Mouse (Mus musculus) embryo, embryonic 10 days (tissue): Measurements from ENCODE around the gene Sez6l.
A peak's percentile ranks its signal among the peaks of the same experiment; 100 is the strongest.

ENCODE experiments used
- DNase-seq: peaks from one replicate; pipeline ENCODE4 v3.0.0-alpha.2; 2015; ENCODE audit warnings: low spot score

The Sez6l gene

DNA sequence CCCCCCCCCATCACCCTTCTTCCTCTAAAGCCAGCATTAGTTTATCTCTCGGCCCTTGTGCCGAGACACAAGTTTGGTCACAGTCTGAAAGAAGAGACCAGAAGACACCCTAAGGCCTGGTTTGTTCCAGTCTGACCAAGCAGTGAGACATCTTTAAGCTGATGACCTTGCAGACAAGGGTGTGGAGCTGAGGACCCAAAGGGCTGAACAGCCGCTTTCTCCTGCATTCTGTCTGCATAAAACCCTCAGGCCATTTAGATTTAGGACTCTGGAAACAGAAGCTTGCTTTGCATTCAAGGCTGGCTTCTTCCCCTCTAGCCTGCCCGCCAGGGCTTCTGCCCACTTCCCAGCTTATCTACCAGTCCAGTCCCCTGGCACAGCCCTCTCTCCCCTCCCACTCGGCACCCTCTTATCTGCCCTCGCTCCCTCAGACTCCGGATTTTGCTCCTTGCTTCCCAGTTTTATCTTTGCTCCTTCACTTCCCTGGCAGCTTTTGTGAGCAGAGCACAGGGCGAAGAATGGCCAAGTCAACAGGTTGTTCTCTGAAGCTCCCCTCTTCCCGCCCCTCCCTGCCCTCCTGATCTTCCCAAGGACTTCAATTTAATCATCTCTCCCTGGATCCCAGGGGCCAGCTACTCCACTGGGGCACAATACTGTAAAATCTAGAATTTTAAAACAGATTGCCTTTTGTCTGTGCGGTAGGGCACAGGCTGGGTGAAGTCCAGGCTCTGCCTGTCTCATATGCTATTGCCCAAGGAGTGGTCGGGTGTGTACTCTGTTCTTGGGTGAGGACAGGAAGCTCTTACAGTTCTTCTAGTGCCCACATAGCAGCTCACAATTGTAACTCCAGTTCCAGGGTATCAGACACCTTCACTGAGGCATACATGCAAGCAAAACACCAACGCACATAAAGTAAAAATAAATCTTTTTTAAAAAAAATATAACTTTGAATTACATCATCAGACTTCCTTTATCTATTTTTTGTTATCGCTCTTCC, 77.8 kb downstream of the Sez6l start:
- no peak for DNase-seq

DNA sequence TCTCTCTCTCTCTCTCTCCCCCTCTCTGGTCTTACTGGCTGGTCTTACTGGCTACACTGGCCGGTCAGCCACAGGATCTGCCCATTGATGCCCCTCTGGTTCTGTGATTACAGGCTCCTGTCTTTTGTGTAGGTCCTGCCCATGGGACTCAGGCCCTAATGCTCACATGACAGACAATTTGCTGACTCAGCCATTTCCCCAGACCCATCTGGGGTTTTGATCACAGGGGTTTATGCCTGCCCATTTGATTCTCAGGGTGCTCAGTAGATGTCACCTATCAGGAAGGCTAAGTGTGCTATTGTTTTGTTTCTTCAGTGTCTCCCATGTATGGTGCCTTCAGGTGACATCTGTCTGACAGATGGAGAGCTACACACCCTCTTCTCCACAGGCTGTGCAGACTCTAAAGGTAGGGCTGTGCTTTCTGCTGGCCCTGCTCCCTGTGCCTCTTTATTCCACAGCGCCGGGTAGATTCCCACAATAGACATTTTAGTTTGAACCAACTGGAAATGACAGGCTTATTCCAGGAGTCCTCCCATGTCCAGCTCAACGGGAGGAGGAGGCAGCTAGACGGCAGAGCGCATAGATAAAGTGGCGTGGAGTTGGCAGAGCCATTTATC, 80.1 kb downstream of the Sez6l start:
- DNase-seq = no peak

DNA sequence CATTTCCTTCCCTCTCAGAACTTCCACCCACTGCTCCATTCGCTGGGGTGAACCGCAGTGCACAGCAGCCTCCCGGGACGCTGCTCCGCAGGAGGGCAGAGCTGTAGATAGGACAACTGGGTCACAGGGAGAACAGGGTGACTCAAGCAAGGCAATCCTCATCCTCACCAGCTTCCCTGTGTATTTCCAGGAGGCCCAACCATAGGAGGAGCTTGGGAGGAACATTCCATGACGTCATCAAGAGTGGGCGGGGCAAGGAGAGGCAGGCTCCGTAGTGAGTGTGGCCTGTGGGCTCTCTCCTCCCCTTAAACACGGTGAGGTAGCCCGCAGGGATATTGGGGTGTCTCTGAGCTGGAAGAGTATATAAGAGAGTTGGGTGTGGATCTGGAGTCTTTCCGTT, 83.5 kb downstream of the Sez6l start:
- DNase-seq = peak; percentile 87

DNA sequence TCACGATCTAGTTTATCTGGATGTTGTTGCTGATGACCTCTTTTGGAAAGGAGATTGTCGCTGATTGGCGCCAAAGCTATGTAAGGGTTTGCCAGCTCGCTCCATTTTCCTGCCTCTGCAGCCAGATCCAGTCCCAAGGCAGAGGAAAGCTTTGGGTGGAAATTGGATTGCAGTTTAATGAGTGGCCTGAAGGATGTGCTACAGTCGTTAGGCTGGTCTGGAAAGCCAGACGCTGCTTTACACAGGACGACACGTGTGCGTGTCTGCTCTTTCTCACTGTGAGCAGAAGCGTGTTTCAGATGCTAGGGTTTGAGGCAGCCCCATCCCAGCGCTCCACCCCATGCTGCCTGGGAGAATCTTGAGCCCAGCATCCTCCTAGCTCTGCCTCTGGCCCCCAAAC, 85.5 kb downstream of the Sez6l start:
- DNase-seq = peak; percentile 54

GRCm38 (mm10) chr5:112488101-112488776, 88.7 kb downstream of the Sez6l start:
- no peak for DNase-seq

GRCm38 (mm10) chr5:112487504-112487903, 89.5 kb downstream of the Sez6l start:
- DNase-seq = no peak

DNA sequence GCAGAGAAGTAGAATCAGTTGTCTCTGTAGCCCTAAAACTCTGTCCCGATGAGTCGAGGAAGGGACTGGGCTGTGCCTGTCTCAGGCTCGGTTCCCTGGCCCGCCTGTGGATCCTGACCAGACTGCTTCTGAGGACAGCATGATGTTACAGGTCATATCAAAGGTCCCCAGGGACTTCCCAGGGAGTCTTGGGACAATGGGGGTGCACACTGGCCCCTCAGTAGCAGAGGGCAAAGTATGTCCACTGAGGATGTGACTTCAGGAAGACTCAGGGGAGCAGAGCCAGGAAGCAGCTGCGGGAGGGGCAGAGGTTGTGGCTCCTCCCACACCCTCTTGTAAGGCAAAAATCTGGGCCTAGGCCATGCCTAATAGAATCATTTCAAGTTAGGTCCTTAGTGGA, 90.6 kb downstream of the Sez6l start:
- no peak for DNase-seq

DNA sequence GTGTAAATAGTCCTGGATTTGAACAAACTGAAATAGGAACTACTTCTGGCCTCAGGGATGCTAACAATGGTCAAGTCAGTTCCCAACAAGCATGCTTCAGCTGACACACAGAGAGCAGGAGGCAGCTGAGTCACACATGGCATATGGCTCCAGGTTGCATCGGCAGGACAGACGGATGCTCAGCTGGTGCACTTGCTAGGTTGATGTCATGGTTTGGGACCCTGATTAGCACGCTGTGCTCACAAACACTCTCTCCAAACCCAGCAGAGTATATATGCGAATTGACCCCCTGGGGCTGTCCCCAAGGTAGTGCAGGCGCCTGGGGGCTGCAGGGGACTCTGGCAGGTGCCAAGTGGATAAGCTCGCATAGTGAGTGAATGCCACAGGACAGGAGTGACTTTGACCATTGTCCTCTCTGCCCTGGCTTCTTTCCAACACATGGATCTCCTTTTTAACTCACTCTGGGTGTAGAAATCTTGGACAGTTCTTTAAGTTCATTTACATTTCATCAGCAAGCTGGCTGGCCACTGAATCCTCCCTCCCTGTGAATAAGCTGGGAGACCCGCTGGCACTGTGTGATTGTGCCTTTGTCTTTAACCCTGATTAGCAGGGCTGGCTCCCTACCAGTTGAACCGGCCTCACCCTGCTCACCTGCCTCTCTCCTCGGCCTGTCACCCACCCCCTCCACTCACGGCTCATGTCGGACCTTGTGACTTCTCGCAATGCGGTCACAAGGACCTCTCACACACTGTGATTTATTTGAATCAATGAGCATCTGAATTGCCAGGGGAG, 91.9 kb downstream of the Sez6l start:
- DNase-seq = no peak

DNA sequence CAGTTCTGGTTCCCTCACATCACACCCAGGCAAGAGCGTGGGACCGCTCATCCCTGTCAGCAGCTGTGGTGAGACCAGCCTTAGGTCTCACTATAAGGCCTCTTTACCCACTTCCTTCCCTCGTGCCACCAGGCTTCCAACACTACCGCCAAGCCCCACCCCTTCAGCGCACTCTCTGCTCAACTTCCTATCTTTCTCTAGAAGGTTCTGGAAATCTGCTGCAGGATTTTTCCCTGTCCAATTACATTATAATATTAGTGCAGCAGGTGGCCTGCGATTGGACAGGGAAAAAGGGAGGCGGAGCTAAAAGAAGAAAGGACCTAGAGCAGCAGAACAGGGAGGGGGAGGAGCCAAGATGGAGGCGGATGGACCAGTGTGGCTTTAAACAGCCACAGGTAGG, 94.0 kb downstream of the Sez6l start:
- no peak for DNase-seq

DNA sequence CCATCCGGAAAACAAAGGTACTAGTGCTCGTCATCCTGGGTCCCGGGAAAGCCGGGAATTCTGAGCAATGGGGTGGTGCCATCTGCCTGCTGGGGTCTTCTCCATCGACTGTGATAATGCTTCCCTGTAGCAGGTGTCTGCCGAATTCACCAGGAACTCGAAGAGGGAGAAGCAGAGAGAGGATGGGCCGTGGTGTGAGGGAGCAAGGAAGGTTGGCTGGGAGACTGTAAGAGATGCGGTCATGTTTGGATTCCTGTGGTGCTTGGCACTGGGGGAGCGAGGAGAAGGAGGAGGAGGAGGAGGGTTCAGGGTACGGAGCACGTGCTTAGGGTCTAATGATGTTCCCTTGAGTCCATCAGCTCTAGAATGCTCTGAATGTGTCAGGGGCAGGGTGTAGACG, 94.4 kb downstream of the Sez6l start:
- DNase-seq = no peak

GRCm38 (mm10) chr5:112481946-112482410, 95.0 kb downstream of the Sez6l start:
- peak; percentile 54 for DNase-seq

- no peak for DNase-seq
Measured at GRCm38 (mm10) chr5:112473453-112473852, 103.5 kb downstream of the Sez6l start.

GRCm38 (mm10) chr5:112470144-112470543, 106.8 kb downstream of the Sez6l start:
- DNase-seq = peak; percentile 63

GRCm38 (mm10) chr5:112468986-112469581, 107.9 kb downstream of the Sez6l start:
- DNase-seq = no peak

GRCm38 (mm10) chr5:112466331-112466730, 110.7 kb downstream of the Sez6l start:
- DNase-seq = no peak

DNA sequence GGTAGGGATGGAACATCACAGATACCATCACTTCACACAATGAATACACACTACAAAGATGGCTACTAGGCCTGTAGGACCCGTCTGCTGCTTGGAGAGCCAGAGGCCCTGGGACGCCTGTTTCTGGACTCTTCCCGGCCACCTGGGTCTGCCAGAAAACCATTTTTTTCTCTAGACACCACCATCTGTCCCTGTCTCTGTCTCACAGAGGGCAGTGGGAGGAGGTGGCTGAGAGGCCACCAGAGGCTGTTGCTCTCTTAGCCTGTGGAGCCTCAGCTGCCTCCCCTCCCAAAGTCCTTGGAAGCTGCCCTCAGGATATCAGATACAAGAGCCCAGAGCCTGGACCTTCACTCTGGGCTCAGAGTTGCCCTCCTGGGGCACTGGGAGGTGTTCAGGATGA, 117.1 kb downstream of the Sez6l start:
- no peak for DNase-seq

DNA sequence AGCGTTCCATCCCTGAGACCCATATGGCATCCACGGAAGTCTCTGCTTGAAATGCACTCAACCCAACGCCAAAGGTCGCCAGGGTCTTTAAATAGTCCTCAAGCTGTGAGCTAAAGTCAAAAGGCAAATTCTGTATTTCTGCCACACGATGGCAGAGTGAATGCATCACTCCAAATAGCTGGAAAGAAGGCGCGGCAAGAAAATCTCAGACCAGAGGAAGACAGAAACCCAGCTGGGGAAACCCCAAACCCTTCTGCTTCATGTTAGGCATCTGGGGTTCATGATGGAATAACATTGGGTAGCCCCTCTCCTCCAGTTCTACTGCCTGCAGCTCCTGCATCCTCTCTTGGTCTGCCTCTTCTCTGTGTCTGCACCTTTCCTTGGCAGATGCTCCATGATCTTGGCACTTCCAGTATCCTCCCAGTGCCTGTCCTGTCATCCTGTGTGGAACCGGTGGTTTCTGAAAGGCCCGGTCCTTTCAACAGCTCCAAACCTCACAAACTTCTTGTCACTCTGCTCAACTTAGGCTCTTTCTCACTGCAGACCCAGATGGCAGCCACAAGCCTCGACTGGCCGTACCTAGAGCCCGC, 121.9 kb downstream of the Sez6l start:
- DNase-seq = peak; percentile 60

- DNase-seq = no peak
Measured at GRCm38 (mm10) chr5:112453088-112453487, 123.9 kb downstream of the Sez6l start.

DNA sequence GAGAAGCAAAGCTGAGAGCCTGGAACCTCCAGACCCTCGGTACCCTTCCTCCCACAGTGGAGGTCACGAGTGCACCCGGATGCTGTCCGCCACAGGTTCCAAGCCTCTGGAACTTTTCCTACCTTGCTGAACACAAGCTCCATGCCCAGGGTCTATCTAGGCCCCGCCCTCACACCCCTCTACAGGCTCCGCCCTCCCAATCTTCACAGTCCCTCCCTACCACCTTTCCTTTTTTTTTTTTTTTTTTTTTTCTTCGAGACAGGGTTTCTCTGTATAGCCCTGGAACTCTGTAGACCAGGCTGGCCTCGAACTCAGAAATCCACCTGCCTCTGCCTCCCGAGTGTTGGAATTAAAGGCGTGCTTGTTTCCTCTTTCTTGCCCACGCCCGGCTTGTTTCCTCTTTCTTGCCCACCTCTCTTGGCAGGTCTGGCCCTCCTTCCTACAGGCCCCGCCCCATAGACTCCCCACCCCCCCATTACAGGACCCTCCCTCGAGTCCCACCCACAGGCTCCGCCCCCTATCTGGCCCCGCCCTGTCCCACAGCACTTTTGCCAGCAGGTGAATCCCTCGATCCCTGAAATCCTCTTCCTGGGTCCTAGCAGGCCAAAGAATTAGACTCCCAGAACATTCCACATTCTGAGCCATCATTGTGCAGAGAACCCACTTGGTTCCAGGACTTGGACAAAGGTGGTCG, 128.1 kb downstream of the Sez6l start, which contains the start of gene Gm6588:
TSS of gene Gm6588 (plus strand) at position 680 of the 694 bp plus-strand sequence.
- DNase-seq = no peak

- DNase-seq = no peak
Measured at GRCm38 (mm10) chr5:112438535-112438934, 138.4 kb downstream of the Sez6l start.
